Mouse (Mus musculus): ENCODE measurements around the gene Neurod2. TPM values are rescaled to one million over a fixed set of nuclear protein-coding genes. Genes with fewer than 3 reads are reported as not detected.

The Neurod2 gene
- total RNA-seq (2021) = 10 to 100 TPM; 57.3 to 64.3 TPM

DNA sequence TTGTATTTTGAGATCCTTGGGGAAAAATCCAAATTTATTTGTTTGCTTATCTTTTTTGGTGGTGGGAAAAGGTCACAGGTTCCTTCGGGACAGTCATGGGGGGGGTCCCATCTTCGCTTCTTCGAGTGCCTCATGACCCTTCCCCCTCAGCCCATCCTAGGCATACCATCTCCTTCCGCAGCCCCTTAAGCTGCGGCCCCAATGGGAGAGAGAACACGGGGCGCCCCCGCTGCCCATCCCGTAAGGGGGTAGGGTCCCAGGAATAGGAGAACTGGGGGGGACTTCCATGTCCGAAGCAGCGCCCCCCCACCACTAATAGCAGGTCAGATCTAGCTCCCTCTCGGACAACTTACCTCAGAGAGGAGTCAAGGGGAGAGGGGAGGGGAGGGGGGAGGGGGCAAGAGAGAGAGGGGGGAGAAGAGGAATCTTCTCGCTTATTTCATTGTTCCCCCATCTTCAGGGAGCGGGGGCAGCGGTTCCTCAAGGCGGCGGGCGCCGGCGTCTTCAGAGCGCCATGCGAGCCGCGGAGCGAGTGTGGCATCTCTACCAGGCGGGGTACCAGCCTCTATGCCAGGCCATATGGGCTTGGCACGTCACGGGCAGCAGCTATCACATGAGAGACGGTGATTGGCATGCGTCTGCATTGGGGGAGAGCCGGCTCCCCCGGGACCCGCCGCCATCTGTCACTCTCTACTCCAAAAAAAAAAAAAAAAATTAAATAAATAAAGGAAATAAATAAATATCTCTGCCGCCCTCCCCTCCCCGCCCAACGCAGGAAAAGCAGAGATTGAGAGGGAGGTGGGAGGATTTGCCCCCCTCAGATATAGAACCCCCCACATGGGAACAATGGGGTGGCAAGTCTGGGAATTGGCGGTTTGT, at the start of gene Neurod2:
Gene Neurod2 (minus strand): TSS at position 568 of the 879 bp plus-strand sequence.
- DNase-seq (ENCODE audit: low spot score in 2 of 2) = peak; percentile 74 to 90
- intact Hi-C loops (cut with DNase I) = no loop called here

DNA sequence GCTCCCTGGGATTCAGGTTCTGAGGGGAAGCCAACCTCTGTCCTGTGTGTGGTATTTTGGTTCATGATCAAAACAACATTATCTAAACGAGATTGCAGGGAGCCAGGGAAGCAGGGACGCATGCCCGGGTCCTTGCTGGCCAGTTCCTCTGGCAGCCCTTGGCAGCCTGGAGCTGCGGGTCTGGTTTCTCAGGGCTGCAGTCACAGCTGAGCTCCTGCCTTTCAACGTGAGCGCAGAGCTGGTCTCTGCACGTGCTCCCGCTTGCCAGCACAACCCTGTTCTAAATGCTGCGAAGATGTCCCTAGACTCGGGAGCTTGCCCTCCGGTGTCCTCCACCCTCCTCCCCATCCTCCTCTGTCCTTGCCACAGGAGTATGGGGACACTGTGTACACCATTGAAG, 48.3 kb upstream of the Neurod2 start:
- DNase-seq (ENCODE audit: low spot score in 2 of 2) = no peak
- intact Hi-C loops (cut with DNase I) = no loop called here

DNA sequence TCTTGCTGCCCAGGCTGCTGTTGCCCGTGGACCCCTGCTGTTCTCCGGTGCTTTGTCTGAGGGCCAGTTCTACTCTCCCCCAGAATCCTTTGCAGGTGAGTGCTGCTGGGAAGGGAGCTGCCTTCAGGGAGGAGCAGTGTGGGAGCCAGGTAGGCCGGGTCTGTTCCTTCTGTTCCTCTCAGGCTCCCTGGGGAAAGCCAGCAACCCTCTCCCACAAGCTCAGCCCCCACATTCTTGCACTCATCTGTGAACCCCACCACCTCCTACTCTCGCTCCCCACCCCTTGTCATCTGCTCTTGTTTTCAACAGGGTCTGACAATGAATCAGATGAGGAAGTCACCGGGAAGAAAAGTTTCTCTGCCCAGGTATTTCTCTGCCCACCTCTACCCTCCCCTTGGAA, 47.3 kb upstream of the Neurod2 start:
- DNase-seq (ENCODE audit: low spot score in 2 of 2) = no peak
- intact Hi-C loops (cut with DNase I) = no loop called here

DNA sequence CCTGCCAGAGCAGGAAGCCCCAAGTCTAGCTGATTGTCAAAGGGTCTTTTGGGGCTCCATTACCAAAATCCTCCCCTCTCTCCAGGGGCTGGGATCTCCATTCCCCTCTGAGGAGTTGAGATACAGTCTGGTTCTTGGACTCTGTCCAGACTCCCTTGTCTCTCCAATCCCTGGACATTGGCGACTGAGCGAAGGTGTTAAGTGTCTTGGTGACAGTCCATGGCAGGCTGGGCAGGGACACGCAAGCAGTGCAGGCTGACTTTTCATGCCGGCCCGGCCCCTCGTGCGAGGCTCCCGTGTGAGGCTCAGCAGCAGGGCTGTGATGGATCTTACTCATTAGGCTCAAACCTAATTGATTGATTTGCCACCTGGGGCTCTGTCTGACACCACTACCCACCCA, 44.8 kb upstream of the Neurod2 start:
- intact Hi-C loops (cut with DNase I) = no loop called here
- no peak for DNase-seq (ENCODE audit: low spot score in 2 of 2)

DNA sequence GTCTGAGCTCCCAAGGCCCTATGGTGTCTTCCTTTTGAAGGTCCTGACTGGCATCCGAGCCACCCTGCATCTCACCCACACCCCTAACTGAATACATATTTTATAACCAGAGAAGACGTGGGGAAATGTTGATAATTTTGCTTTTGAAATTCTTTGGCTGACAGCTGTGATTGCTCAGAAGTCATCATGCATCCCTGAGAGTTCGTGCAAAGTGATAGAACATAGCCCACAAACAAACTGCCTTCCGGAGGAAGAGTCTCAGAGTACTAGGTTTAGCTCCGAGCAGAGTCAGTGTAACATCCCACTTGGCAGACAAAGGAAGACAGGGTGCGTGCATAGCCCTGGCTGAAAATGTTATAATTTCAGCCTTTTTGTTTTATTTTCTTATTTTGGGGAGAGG, 43.8 kb upstream of the Neurod2 start:
- intact Hi-C loops (cut with DNase I) = loop anchor here (2.0 kb wide), 1 partner anchor 30 kb away; no protein-coding TSS in a partner anchor
- no peak for DNase-seq (ENCODE audit: low spot score in 2 of 2)

DNA sequence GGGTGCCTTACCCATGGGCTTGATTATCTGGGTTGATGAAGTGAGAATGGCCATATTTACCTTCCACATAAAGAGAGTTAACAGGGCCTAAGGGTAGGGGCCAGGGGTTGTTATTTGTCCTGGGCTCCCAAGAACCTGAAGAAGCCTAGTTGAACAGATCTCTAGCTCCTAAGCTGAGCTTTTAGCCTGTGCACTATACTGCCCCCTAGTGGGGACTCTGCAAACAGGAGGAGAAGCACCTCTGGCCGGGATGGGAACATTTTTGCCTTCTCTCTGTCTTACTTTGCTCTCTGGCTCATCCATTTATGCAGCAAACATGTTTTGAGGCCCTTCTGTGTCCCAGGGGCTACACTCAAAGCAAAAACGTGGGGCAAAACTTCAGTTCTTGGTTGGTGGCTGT, 43.0 kb upstream of the Neurod2 start:
- intact Hi-C loops (cut with DNase I) = loop anchor here (2.0 kb wide), 1 partner anchor 30 kb away; no protein-coding TSS in a partner anchor
- peak in 1 of 2 experiments; percentile 62 for DNase-seq (ENCODE audit: low spot score in 2 of 2)

DNA sequence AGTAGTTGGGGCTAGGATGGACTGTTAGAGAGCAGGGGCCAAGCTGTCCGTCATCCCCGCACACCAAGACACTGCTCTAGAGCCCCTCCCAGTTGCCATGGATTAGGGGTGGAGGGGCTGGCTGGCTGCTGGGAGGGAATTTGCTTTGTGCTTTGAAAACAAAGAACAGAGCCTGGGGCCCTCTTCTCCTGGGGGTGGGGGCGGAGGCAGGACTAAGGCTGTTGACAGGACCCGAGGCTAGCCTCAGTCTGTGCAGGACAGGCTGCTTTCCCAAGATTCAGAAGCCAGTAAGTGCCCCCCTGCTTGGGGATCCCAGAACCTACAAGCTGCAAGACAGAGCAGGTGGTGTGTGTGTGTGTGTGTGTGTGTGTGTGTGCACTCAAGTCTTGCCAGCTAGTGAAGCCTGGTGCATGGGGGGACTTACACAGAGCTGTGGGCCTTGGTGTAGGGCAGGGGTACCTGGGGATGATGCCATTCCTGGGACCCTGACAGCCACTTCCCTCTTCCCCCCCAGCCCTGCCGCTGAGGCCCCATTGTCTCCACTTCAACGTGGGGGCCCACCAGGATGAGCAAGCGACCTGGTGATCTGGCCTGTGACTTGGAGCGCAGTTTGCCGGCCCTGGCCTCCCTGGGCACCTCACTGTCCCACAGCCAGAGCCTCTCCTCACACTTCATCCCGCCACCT, 42.2 kb upstream of the Neurod2 start:
- no peak for DNase-seq (ENCODE audit: low spot score in 2 of 2)
- intact Hi-C loops (cut with DNase I) = loop anchor here (2.0 kb wide), 1 partner anchor 29 kb away; no protein-coding TSS in a partner anchor

DNA sequence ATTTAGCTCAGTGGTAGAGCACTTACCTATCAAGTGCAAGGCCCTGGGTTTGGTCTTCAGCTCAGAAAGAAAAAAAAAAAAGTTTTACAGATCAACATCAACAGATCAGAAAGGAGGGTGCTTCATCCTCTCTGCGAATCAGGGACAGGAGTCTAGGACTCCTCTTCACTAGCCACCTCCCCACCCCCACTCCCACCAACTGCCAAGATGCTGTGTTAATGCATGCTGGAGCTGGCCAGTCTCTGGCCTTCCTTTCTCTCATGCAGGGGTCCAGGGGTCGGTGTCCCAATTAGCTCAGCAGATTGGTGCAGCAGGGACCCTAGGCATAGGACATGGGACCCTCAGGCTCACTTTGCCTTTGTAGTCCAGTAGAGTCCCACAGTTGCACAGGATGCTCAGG, 41.1 kb upstream of the Neurod2 start:
- intact Hi-C loops (cut with DNase I) = no loop called here
- DNase-seq (ENCODE audit: low spot score in 2 of 2) = no peak

DNA sequence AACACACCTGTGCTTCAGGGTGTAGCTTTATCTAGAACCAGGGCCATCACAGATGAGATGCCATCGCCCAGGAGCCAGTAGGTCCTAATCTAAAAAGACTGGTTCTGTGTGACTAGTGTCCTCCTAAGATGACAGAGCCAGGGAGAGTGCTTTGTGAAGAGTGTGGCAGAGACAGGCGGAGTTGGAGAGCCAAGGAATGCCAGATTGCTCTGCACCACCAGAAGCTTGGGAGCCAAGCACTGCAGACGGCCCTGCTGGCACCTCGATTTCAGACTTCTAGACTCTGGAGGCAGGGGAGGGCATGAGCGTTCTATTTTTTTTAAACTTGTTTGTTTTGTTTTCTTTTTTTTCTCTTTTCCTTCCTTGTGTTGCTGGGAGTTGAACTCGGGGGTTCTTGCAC, 39.9 kb upstream of the Neurod2 start:
- DNase-seq (ENCODE audit: low spot score in 2 of 2) = peak in 1 of 2 experiments; percentile 68
- intact Hi-C loops (cut with DNase I) = no loop called here

DNA sequence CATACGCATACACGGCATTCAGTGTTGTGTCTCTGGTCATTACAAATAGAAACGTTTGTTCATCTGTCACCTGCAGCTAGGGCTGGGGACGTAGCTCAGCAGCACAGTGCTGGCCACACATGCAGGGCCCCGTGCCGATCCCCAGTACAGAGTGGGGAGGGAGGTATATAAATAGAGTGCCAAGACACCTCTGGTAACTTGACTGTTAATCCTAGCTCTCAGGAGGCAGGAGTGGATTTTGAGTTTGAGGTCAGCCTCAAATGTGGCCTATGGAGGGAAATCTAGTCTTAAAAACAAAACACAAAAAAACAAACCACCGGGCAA, 38.4 kb upstream of the Neurod2 start:
- no peak for DNase-seq (ENCODE audit: low spot score in 2 of 2)
- intact Hi-C loops (cut with DNase I) = no loop called here

DNA sequence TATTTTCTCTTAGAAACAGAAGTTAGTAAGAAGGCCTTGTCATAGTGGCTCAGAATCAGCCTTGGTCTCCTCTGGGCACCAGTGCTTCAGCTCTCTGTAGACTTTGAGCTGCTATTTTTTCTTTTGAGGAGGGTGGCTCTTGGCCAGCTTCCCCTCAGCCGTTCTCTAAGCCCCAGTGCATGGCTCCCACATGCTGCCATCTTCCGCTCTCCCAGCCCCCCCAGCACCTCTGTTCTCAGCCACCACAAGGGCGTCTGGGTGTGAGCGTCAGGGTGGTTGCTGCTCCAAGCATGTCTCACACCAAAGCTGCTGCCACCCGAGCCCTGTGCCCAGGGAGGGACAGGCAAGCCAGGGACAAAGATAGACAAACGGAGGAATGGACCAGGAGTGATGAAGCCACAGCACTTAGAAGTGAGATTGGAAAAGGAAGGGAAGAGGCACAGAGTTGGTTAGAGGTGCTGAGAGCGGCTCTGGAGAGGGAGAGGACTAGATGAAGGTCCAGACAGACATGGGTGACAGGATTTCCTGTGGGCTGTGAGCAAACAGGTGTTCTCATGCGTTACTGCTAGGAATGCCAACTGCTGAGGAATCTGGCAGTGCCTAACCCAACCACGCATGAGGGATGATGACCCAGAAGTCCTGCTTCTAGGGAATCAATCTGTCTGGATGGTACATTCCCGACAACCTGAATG, 37.9 kb upstream of the Neurod2 start:
- peak in 1 of 2 experiments; percentile 82 for DNase-seq (ENCODE audit: low spot score in 2 of 2)

DNA sequence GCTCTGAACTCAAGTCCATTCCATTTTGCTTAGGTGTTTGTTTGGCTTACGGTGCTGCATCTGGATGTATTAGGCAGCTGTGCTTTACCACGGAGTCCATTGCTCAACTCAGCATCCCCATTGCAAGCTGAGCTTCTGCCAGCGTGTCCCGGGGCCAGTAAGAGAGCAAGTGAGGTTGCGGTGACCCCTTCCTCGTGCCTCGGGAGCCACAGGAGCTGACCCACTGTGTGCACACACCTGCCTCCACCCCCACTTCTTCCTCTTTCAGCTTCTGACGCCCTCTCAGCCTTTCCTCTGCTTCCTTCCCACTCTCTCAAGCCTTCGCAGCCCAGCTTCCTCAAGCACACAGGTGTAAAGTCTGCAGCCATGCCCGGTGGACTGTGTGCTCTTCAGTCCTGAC, 36.8 kb upstream of the Neurod2 start:
- no peak for DNase-seq (ENCODE audit: low spot score in 2 of 2)
- intact Hi-C loops (cut with DNase I) = no loop called here

More for the DNA sequence above, 37.9 kb upstream of the Neurod2 start:
- intact Hi-C loops (cut with DNase I) = no loop called here

DNA sequence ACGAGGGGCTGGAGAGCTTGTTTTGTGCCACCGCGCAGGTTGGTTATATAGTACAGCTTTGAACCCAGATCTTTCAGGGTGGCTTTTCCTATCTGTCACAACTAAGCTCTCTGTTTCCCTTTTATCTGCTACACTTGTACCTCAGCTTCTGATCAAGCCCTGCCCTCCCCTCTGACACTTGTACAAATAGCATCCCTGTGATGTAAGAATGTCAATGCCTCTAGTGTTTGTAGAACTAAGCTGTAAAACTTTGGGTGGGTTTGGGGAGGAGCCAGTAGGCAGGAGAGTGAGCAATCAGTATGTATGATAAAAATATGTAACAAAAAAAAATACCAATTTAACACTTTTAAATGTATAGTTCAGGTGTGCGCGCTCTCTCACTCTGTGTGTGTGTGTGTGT, 35.0 kb upstream of the Neurod2 start:
- DNase-seq (ENCODE audit: low spot score in 2 of 2) = no peak
- intact Hi-C loops (cut with DNase I) = no loop called here

DNA sequence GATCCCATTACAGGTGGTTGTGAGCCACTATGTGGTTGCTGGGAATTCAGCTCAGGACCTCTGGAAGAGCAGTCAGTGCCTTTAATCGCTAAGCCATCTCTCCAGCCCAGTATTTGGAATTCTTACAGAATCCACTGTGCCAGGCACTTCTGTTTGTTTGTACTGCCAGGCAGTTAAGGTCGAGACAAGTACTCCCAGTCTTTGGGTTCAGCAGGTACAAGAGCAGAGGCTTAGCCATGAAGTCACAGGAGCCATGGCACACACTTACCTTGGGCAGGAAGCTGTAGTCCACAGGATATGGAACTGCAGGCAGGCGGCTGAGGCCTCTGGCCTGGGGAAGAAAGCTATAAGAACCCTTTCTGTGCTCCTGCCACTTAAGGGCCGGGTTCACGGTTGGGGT, 34.4 kb upstream of the Neurod2 start:
- intact Hi-C loops (cut with DNase I) = no loop called here
- no peak for DNase-seq (ENCODE audit: low spot score in 2 of 2)

DNA sequence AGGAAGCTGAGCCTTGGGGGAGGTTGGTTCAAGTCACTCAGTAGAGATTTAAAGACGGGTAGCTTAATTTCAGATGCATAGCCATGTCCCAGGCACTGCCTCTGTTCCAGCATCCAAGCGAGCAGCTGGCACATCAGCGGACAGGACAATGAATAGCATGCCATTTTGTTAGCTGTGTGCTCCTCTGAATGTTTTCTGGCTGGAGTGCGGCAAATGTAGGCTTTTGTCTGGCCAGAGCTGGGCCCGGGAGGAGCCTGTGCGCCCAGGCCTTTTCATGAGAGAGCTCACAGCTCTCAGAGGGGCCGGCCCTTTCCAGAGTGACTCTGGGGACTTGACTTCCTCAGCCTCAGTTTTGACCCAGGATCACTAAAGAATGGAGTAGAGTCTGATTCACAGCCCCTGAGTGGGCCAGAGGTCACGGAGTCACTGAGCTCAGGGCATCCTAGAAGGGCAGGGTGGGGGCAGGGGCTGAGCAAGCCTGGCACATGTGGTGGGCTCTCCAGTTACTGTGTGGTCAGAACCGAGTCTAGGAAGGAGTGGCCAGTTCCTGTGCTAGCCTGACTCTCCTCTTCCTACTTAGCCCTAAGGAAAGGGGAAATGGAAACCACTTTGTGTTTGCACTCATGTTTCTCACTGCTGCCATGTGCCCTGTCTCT, 31.5 kb upstream of the Neurod2 start:
- DNase-seq (ENCODE audit: low spot score in 2 of 2) = no peak
- intact Hi-C loops (cut with DNase I) = no loop called here

DNA sequence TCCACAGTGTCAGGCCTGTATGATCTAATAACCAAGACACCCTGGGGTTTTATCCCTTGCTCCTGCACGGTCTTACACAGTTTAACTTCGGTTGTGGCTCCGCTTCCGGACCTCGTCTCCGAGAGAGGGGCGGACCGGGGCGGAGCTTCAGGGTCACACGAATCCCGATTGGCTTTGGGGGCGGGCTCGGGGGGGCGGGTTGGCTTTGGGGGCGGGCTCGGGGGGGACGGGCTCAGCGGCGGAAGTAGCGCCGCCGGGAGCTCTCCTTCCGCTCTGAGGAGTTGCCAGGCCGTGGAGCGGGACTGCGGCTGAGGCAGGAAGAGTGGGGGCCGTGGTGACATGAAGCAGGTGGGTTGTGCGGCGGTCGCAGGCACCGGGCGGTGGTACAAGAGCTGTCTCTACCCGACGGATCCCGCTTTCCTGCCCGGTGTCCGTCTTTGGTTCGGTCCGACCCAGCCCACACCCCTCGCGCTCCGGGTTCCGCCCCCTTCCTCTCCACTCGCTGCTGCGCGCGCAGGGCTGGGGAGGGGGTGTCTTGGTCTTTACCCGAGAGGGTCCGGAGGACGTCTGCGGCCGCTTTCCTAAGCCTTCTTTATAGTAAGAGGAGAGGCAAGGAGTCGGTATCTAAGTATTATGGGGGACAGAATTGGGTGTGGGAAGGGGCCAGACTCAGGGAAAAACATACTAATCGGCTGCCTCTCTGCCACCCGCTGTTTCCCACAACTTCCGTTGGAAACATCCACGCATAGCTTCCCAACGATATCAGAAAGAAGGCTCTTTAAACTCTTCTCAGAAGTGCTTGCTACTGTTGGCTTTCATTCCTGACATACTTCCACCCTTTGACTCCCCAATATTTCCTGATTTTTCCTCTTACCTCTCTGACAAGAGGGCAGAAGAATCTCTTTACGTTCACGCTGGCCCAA, 29.0 kb upstream of the Neurod2 start, which contains the start of gene Stard3:
Gene Stard3 (plus strand): TSS at position 208 of the 923 bp plus-strand sequence.
- DNase-seq (ENCODE audit: low spot score in 2 of 2) = peak; percentile 85 to 90
- intact Hi-C loops (cut with DNase I) = no loop called here

DNA sequence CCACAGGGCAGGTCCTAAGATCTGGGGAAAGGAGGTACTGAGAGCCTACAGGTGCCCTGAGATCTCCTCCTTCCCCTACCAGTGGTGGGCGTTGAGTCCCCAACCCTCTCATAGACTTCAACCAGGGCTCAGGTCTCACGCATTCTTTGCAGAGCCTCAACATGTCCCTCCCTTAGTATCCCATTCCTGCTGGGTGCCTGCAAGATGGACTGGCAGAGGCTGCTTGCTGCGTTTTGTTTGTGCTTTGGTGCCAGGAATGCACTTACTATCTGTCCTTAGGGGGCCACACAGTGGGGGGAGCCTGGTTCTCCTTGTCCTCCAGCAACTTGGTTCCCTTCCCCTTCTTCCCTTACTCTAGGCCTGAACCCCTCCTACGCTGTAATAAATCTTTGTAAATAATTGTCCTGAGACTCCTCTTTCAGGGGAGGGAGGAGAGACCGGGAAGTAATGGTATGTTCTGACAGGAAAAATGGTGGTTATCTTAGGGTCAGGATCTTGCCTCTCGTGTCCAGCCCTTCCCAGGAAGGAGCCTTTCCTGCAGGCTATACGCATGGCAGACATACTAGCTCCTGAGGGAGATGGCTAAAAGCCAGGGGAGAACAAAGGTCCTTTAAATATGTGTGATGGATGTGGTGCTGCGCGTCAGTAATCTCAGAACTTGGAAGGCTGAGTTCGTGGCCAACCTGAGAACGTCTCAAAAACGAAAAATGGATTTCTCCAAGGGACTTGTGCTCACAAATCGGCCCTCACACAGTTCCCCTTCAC, 28.1 kb upstream of the Neurod2 start:
- no peak for DNase-seq (ENCODE audit: low spot score in 2 of 2)
- intact Hi-C loops (cut with DNase I) = no loop called here

Measured in left cerebral cortex, postnatal 25 days (tissue).